Mouse (Mus musculus) G1E (cell line): ENCODE results near the gene Tcp11l2.
A peak's percentile ranks its signal among the peaks of the same experiment; 100 is the strongest.

Source experiments
- CTCF ChIP-seq: IDR thresholded peaks from 2 replicates; pipeline ENCODE4 v1.5.1; 2012; ENCODE audit warnings: low read depth, low read length, inconsistent platforms, mixed read lengths
- GATA1 ChIP-seq: IDR thresholded peaks from 2 replicates; pipeline ENCODE4 v1.6.1; 2012; ENCODE audit warnings: borderline replicate concordance, low read length, inconsistent platforms, mixed read lengths
- POLR2AphosphoS5 ChIP-seq: IDR thresholded peaks from 2 replicates; pipeline ENCODE4 v1.6.1; 2012; ENCODE audit warnings: low read depth, low read length, inconsistent platforms; ENCODE audit not compliant: insufficient replicate concordance
- TAL1 ChIP-seq: conservative IDR thresholded peaks from 2 replicates; pipeline ENCODE4 v1.6.1; 2012; ENCODE audit warnings: low read depth, low read length, inconsistent platforms, mixed read lengths

- TF ChIP-seq POLR2AphosphoS5 (no peak), CTCF (peak; percentile 63), GATA1 (no peak), TAL1 (no peak)
These were observed 17.9 kb upstream of the Tcp11l2 start for GRCm38 (mm10) chr10:84558511-84558910.
